Mouse (Mus musculus) neural tube, embryonic 13.5 days (tissue): Measurements from ENCODE around the gene Pik3r1. TPM values are rescaled to one million over a fixed set of nuclear protein-coding genes. Genes with fewer than 3 reads are reported as not detected.

ENCODE experiments used
- ATAC-seq: fragments of 200-750 bp; cut with Nextera tagmentation; 2 replicates; pipeline ENCODE4 v1.8.0; 2017; ENCODE audit warnings: low read depth, mild to moderate bottlenecking, moderate TSS enrichment, moderate library complexity
- H3K27ac ChIP-seq: fragments of 300-500 bp; sonication (generic); replicated peaks from 2 replicates; pipeline ENCODE4 v1.5.1; 2015; ENCODE audit warnings: moderate library complexity, mild to moderate bottlenecking, inconsistent platforms
- H3K27me3 ChIP-seq: fragments of 300-500 bp; sonication (generic); 2 replicates; pipeline ENCODE4 v1.6.1; 2015; ENCODE audit warnings: mild to moderate bottlenecking, inconsistent platforms
- H3K36me3 ChIP-seq: fragments of 300-500 bp; sonication (generic); 2 replicates; pipeline ENCODE4 v1.6.1; 2015; ENCODE audit warnings: mild to moderate bottlenecking, inconsistent platforms
- H3K4me1 ChIP-seq: fragments of 300-500 bp; sonication (generic); replicated peaks from 2 replicates; pipeline ENCODE4 v1.6.1; 2015; ENCODE audit warnings: inconsistent platforms
- H3K4me2 ChIP-seq: fragments of 300-500 bp; sonication (generic); 2 replicates; pipeline ENCODE4 v1.6.1; 2015; ENCODE audit warnings: inconsistent platforms, mild to moderate bottlenecking, moderate library complexity
- H3K4me3 ChIP-seq: fragments of 300-500 bp; sonication (generic); 2 replicates; pipeline ENCODE4 v1.5.1; 2015; ENCODE audit warnings: mild to moderate bottlenecking, inconsistent platforms
- H3K9ac ChIP-seq: fragments of 300-500 bp; sonication (generic); 2 replicates; pipeline ENCODE4 v1.6.1; 2015; ENCODE audit warnings: moderate library complexity, mild to moderate bottlenecking, inconsistent platforms
- H3K9me3 ChIP-seq: fragments of 300-500 bp; sonication (generic); 2 replicates; pipeline ENCODE4 v1.6.1; 2016; ENCODE audit warnings: inconsistent platforms
- WGBS: fragments of 180-500 bp; shearing (Covaris S2); methylation state at CpG from one replicate; pipeline ENCODE4 v1.1.7; 2015; 5-methylcytosine and 5-hydroxymethylcytosine counted together
- polyA plus RNA-seq: library from polyadenylated mRNA; unstranded; fragments of >200 nt; fragmentation: Nextera tagmentation; extraction: Ambion mirVana; gene quantifications from 2 replicates; pipeline ENCODE4 v1.2.1, GENCODE M21; 2015

Pik3r1 gene
- polyA plus RNA-seq, 1 experiment from 2014 or later = 47.9 TPM

GRCm38 (mm10) chr13:101744943-101745342, 23.1 kb downstream of the Pik3r1 start:
- Histone ChIP-seq H3K4me2 (no peak overlapping the region), H3K9me3 (no peaks in the 10 kb centered on the region), H3K36me3 (no peaks in the 10 kb centered on the region), H3K4me1 (no peaks in the 10 kb centered on the region), H3K9ac (no peak overlapping the region), H3K27ac (no peak overlapping the region), H3K27me3 (no peaks in the 10 kb centered on the region), H3K4me3 (no peak overlapping the region)
- WGBS = 75% methylated on average over 5 of the region's 5 CpGs
- no peak for ATAC-seq

- Histone ChIP-seq H3K27ac (no peak overlapping the region), H3K9ac (no peak overlapping the region), H3K4me1 (no peaks in the 10 kb centered on the region; the same call in 1 of the 2 replicates), H3K27me3 (no peaks in the 10 kb centered on the region), H3K36me3 (no peaks in the 10 kb centered on the region), H3K4me2 (no peak overlapping the region), H3K4me3 (no peak overlapping the region), H3K9me3 (no peaks in the 10 kb centered on the region)
- no peak for ATAC-seq
- WGBS = 87% methylated on average over 2 of the region's 2 CpGs
Observed at GRCm38 (mm10) chr13:101744053-101744452, 24.0 kb downstream of the Pik3r1 start.

GRCm38 (mm10) chr13:101743247-101743646, 24.8 kb downstream of the Pik3r1 start:
- whole genome bisulfite sequencing = 75% methylated on average over 5 of the region's 8 CpGs
- ATAC-seq = no peak
- no peak overlapping the region for H3K4me2 ChIP-seq
- H3K36me3 ChIP-seq = no peaks in the 10 kb centered on the region
- no peaks in the 10 kb centered on the region for H3K9me3 ChIP-seq
- H3K4me1 ChIP-seq = no peaks in the 10 kb centered on the region; the same call in none of the 2 replicates
- no peak overlapping the region for H3K9ac ChIP-seq
- H3K27ac ChIP-seq = no peak overlapping the region
- H3K27me3 ChIP-seq = no peaks in the 10 kb centered on the region
- no peak overlapping the region for H3K4me3 ChIP-seq

- H3K27ac ChIP-seq = no peak overlapping the region
- no peak overlapping the region for H3K9ac ChIP-seq
- no peaks in the 10 kb centered on the region for H3K27me3 ChIP-seq
- no peak overlapping the region for H3K4me3 ChIP-seq
- no peaks in the 10 kb centered on the region for H3K36me3 ChIP-seq
- H3K9me3 ChIP-seq = no peaks in the 10 kb centered on the region
- no peaks in the 10 kb centered on the region; the same call in none of the 2 replicates for H3K4me1 ChIP-seq
- 76% methylated on average over 6 of the region's 6 CpGs for WGBS
- ATAC-seq = no peak
- no peak overlapping the region for H3K4me2 ChIP-seq
Observed at GRCm38 (mm10) chr13:101742596-101742995, 25.4 kb downstream of the Pik3r1 start.

GRCm38 (mm10) chr13:101741530-101742309, 26.3 kb downstream of the Pik3r1 start:
- Histone ChIP-seq H3K27ac (no peak overlapping the region), H3K4me1 (peaks cover 1% of the 10 kb centered on the region), H3K9me3 (no peaks in the 10 kb centered on the region), H3K9ac (no peak overlapping the region), H3K4me2 (no peak overlapping the region), H3K4me3 (no peak overlapping the region), H3K36me3 (no peaks in the 10 kb centered on the region), H3K27me3 (no peaks in the 10 kb centered on the region)
- WGBS = 88% methylated on average over 11 of the region's 11 CpGs
- no peak for ATAC-seq

- 73% methylated on average over 4 of the region's 4 CpGs for WGBS
- no peak for ATAC-seq
- no peak overlapping the region for H3K4me3 ChIP-seq
Observed at GRCm38 (mm10) chr13:101739732-101740381, 28.2 kb downstream of the Pik3r1 start.

GRCm38 (mm10) chr13:101738769-101739168, 29.2 kb downstream of the Pik3r1 start:
- no peak overlapping the region for H3K4me2 ChIP-seq
- peaks cover 15% of the 10 kb centered on the region for H3K4me1 ChIP-seq
- WGBS = 72% methylated on average over 6 of the region's 6 CpGs
- no peak overlapping the region for H3K27ac ChIP-seq
- no peak for ATAC-seq
- no peaks in the 10 kb centered on the region for H3K36me3 ChIP-seq
- H3K4me3 ChIP-seq = no peak overlapping the region
- H3K9ac ChIP-seq = no peak overlapping the region
- no peaks in the 10 kb centered on the region for H3K9me3 ChIP-seq
- no peaks in the 10 kb centered on the region for H3K27me3 ChIP-seq

More at GRCm38 (mm10) chr13:101739732-101740381, 28.2 kb downstream of the Pik3r1 start:
- H3K27me3 ChIP-seq = no peaks in the 10 kb centered on the region
- no peak overlapping the region for H3K4me2 ChIP-seq
- no peaks in the 10 kb centered on the region for H3K36me3 ChIP-seq
- H3K27ac ChIP-seq = no peak overlapping the region
- no peaks in the 10 kb centered on the region for H3K9me3 ChIP-seq
- H3K4me1 ChIP-seq = peaks cover 10% of the 10 kb centered on the region
- no peak overlapping the region for H3K9ac ChIP-seq

GRCm38 (mm10) chr13:101736521-101737387, 31.3 kb downstream of the Pik3r1 start:
- H3K27me3 ChIP-seq = no peaks in the 10 kb centered on the region
- WGBS = 81% methylated on average over 16 of the region's 16 CpGs
- no peaks in the 10 kb centered on the region for H3K9me3 ChIP-seq
- H3K9ac ChIP-seq = no peak overlapping the region
- no peaks in the 10 kb centered on the region for H3K36me3 ChIP-seq
- ATAC-seq = no peak
- peaks cover 30% of the 10 kb centered on the region for H3K4me1 ChIP-seq
- H3K4me3 ChIP-seq = no peak overlapping the region
- H3K27ac ChIP-seq = no peak overlapping the region
- no peak overlapping the region for H3K4me2 ChIP-seq

- H3K4me2 ChIP-seq = no peak overlapping the region
- peaks cover 33% of the 10 kb centered on the region for H3K4me1 ChIP-seq
- no peaks in the 10 kb centered on the region for H3K27me3 ChIP-seq
- H3K4me3 ChIP-seq = no peak overlapping the region
- no peaks in the 10 kb centered on the region for H3K9me3 ChIP-seq
- no peak overlapping the region for H3K27ac ChIP-seq
- no peaks in the 10 kb centered on the region for H3K36me3 ChIP-seq
- H3K9ac ChIP-seq = no peak overlapping the region
- WGBS = 70% methylated on average over 8 of the region's 8 CpGs
- no peak for ATAC-seq
Observed at GRCm38 (mm10) chr13:101735364-101736120, 32.5 kb downstream of the Pik3r1 start.

- no peak for ATAC-seq
- H3K27me3 ChIP-seq = no peaks in the 10 kb centered on the region
- no peak overlapping the region for H3K9ac ChIP-seq
- H3K9me3 ChIP-seq = no peaks in the 10 kb centered on the region
- H3K36me3 ChIP-seq = no peaks in the 10 kb centered on the region
- H3K4me1 ChIP-seq = peaks cover 45% of the 10 kb centered on the region
- H3K4me2 ChIP-seq = no peak overlapping the region
- 91% methylated on average over 7 of the region's 7 CpGs for WGBS
- no peak overlapping the region for H3K4me3 ChIP-seq
- H3K27ac ChIP-seq = no peak overlapping the region
Observed at GRCm38 (mm10) chr13:101734227-101734626, 33.8 kb downstream of the Pik3r1 start.

GRCm38 (mm10) chr13:101732675-101733074, 35.3 kb downstream of the Pik3r1 start:
- Histone ChIP-seq H3K36me3 (no peaks in the 10 kb centered on the region), H3K4me1 (peaks cover 47% of the 10 kb centered on the region), H3K4me2 (no peak overlapping the region), H3K27ac (no peak overlapping the region), H3K9ac (no peak overlapping the region), H3K4me3 (no peak overlapping the region), H3K27me3 (no peaks in the 10 kb centered on the region), H3K9me3 (no peaks in the 10 kb centered on the region)
- WGBS = 84% methylated on average over 10 of the region's 10 CpGs
- no peak for ATAC-seq
